Mouse (Mus musculus): Measurements from ENCODE around the gene Samd4. TPM values are rescaled to one million over a fixed set of nuclear protein-coding genes. Genes with fewer than 3 reads are reported as not detected.

Gene Samd4
- polyA plus RNA-seq, 1 experiment from 2014 or later = 4.5 TPM

GRCm38 (mm10) chr14:47117522-47117921 is 234.9 kb downstream of the Samd4 start:
- DNase-seq (ENCODE audit: low spot score) = no peak
- 79% methylated on average over 7 of the region's 7 CpGs for WGBS
- no peak overlapping the region for H3K27ac ChIP-seq

GRCm38 (mm10) chr14:47127987-47128386 is 245.3 kb downstream of the Samd4 start:
- H3K27ac ChIP-seq = no peak overlapping the region
- H3K27me3 ChIP-seq (ENCODE audit: insufficient read depth, poor library complexity, severe bottlenecking) = no peaks in the 10 kb centered on the region; the same call in 1 of the 2 replicates
- DNase-seq (ENCODE audit: low spot score) = no peak
- 88% methylated on average over 5 of the region's 5 CpGs for WGBS
- H3K36me3 ChIP-seq = no peaks in the 10 kb centered on the region
- no peaks in the 10 kb centered on the region for H3K4me1 ChIP-seq (replicated peaks)
- H3K4me3 ChIP-seq = no peak overlapping the region
- peaks cover 4% of the 10 kb centered on the region; the same call in 1 of the 2 replicates for H3K9me3 ChIP-seq

More at GRCm38 (mm10) chr14:47117522-47117921, 234.9 kb downstream of the Samd4 start:
- Histone ChIP-seq H3K27me3 (ENCODE audit: insufficient read depth, poor library complexity, severe bottlenecking) (no peaks in the 10 kb centered on the region), H3K36me3 (no peaks in the 10 kb centered on the region), H3K9me3 (no peaks in the 10 kb centered on the region), H3K4me1 (replicated peaks) (peaks cover 3% of the 10 kb centered on the region; the same call in 1 of the 2 replicates), H3K4me3 (no peak overlapping the region)

- Histone ChIP-seq H3K36me3 (no peaks in the 10 kb centered on the region), H3K4me1 (replicated peaks) (no peaks in the 10 kb centered on the region), H3K27ac (no peak overlapping the region), H3K27me3 (ENCODE audit: insufficient read depth, poor library complexity, severe bottlenecking) (no peaks in the 10 kb centered on the region), H3K4me3 (no peak overlapping the region), H3K9me3 (no peaks in the 10 kb centered on the region)
- WGBS = 84% methylated on average over 10 of the region's 10 CpGs
- no peak for DNase-seq (ENCODE audit: low spot score)
These were observed 251.3 kb downstream of the Samd4 start for GRCm38 (mm10) chr14:47133948-47134347.

GRCm38 (mm10) chr14:47136637-47137036 is 254.0 kb downstream of the Samd4 start:
- H3K4me1 ChIP-seq (replicated peaks) = no peaks in the 10 kb centered on the region
- 86% methylated on average over 5 of the region's 5 CpGs for WGBS

GRCm38 (mm10) chr14:47138853-47139252 is 256.2 kb downstream of the Samd4 start:
- Histone ChIP-seq H3K9me3 (no peaks in the 10 kb centered on the region), H3K36me3 (no peaks in the 10 kb centered on the region), H3K4me3 (no peak overlapping the region), H3K27me3 (ENCODE audit: insufficient read depth, poor library complexity, severe bottlenecking) (no peaks in the 10 kb centered on the region), H3K27ac (no peak overlapping the region), H3K4me1 (replicated peaks) (no peaks in the 10 kb centered on the region)
- 81% methylated on average over 3 of the region's 3 CpGs for WGBS
- DNase-seq (ENCODE audit: low spot score) = no peak

More at GRCm38 (mm10) chr14:47136637-47137036, 254.0 kb downstream of the Samd4 start:
- no peaks in the 10 kb centered on the region for H3K9me3 ChIP-seq
- H3K27me3 ChIP-seq (ENCODE audit: insufficient read depth, poor library complexity, severe bottlenecking) = no peaks in the 10 kb centered on the region
- DNase-seq (ENCODE audit: low spot score) = no peak
- no peak overlapping the region for H3K27ac ChIP-seq
- no peaks in the 10 kb centered on the region for H3K36me3 ChIP-seq
- H3K4me3 ChIP-seq = no peak overlapping the region

- Histone ChIP-seq H3K4me3 (no peak overlapping the region), H3K36me3 (no peaks in the 10 kb centered on the region), H3K4me1 (replicated peaks) (no peaks in the 10 kb centered on the region), H3K9me3 (no peaks in the 10 kb centered on the region), H3K27me3 (ENCODE audit: insufficient read depth, poor library complexity, severe bottlenecking) (no peaks in the 10 kb centered on the region), H3K27ac (no peak overlapping the region)
- 95% methylated on average over 5 of the region's 5 CpGs for WGBS
- DNase-seq (ENCODE audit: low spot score) = no peak
These were observed 261.7 kb downstream of the Samd4 start for GRCm38 (mm10) chr14:47144326-47144725.

GRCm38 (mm10) chr14:47151306-47151705 is 268.7 kb downstream of the Samd4 start:
- 93% methylated on average over 6 of the region's 6 CpGs for WGBS
- H3K36me3 ChIP-seq = no peaks in the 10 kb centered on the region
- H3K27ac ChIP-seq = no peak overlapping the region
- no peak for DNase-seq (ENCODE audit: low spot score)
- H3K9me3 ChIP-seq = no peaks in the 10 kb centered on the region
- no peaks in the 10 kb centered on the region for H3K27me3 ChIP-seq (ENCODE audit: insufficient read depth, poor library complexity, severe bottlenecking)
- no peaks in the 10 kb centered on the region for H3K4me1 ChIP-seq (replicated peaks)
- no peak overlapping the region for H3K4me3 ChIP-seq

GRCm38 (mm10) chr14:47154303-47154702 is 271.6 kb downstream of the Samd4 start:
- no peak for DNase-seq (ENCODE audit: low spot score)
- WGBS = 90% methylated on average over 3 of the region's 3 CpGs
- Histone ChIP-seq H3K4me1 (replicated peaks) (no peaks in the 10 kb centered on the region), H3K27me3 (ENCODE audit: insufficient read depth, poor library complexity, severe bottlenecking) (no peaks in the 10 kb centered on the region), H3K4me3 (no peak overlapping the region), H3K9me3 (no peaks in the 10 kb centered on the region), H3K36me3 (no peaks in the 10 kb centered on the region), H3K27ac (no peak overlapping the region)

Other genes with a start within 250 kb of the Samd4 start
- gene Cdkn3, start 122.3 kb upstream of the Samd4 start, polyA plus RNA-seq (2016; fragmentation: Nextera tagmentation; extraction: Ambion mirVana) = 46.6 and 47.0 TPM in 2 replicates
- 208 and 215 TPM in 2 replicates for gene Cnih1, start 94.4 kb upstream of the Samd4 start, polyA plus RNA-seq (2016; fragmentation: Nextera tagmentation; extraction: Ambion mirVana)
- gene Gmfb, start 60.6 kb upstream of the Samd4 start, polyA plus RNA-seq (2016; fragmentation: Nextera tagmentation; extraction: Ambion mirVana) = 82.9 and 97.7 TPM in 2 replicates
- gene Cgrrf1, start 50.7 kb upstream of the Samd4 start, polyA plus RNA-seq (2016; fragmentation: Nextera tagmentation; extraction: Ambion mirVana) = 34.1 and 36.8 TPM in 2 replicates

All from hindbrain, embryonic 10.5 days (tissue).